Mouse (Mus musculus) C2C12 (cell line): ENCODE data around the gene Dscaml1.

Source experiments
- CTCF ChIP-seq: IDR thresholded peaks from one replicate; pipeline ENCODE4 v1.5.1; 2011; ENCODE audit not compliant: control insufficient read depth, insufficient read depth, insufficient read length
- MAX ChIP-seq: IDR thresholded peaks from one replicate; pipeline ENCODE4 v1.6.1; 2011; ENCODE audit warnings: mild to moderate bottlenecking, control low read depth
- MYOD1 ChIP-seq: IDR thresholded peaks from one replicate; pipeline ENCODE4 v1.6.1; 2011; ENCODE audit warnings: low read depth; ENCODE audit not compliant: control insufficient read depth, insufficient read length

DNA sequence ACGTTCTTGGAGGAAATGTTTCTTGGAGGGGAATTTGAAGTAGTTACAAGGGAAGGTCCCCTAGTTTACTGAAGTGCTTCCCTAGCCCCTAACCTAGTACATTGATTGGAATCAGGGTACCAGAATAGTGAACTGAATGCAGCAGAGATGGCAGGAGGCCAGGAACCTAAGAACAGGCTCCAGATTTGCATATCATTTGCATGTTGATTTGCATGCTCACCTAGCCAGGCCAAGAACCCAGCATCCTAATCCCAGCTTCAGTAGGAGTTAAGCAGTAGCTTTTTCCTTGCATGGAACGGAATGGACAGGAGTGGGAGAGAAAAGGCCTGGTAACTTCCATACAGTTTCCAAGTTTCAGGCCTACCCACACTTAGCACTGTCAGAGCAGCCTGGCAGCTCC, 7.7 kb downstream of the Dscaml1 start:
- TF ChIP-seq CTCF (no peak), MAX (no peak), MYOD1 (no peak)
